Mouse (Mus musculus) cerebellum, postnatal 36 days (tissue): ENCODE measurements around the gene Cdk5r2.

ENCODE experiments used
- DNase-seq, 2 experiments: peaks; one replicate each; pipeline ENCODE4 v3.0.0; 2021 to 2022; ENCODE audit warnings: mixed read lengths in 2 of 2

Gene Cdk5r2

GRCm38 (mm10) chr1:74893134-74893855 is 38.6 kb downstream of the Cdk5r2 start, which contains the start of gene Cryba2:
TSS of gene Cryba2 (minus strand) at chr1:74893143.
- peak; percentile 71 to 74 for DNase-seq

GRCm38 (mm10) chr1:74894966-74895365 is 40.2 kb downstream of the Cdk5r2 start:
- DNase-seq, result peak; percentile 71 to 75

DNA sequence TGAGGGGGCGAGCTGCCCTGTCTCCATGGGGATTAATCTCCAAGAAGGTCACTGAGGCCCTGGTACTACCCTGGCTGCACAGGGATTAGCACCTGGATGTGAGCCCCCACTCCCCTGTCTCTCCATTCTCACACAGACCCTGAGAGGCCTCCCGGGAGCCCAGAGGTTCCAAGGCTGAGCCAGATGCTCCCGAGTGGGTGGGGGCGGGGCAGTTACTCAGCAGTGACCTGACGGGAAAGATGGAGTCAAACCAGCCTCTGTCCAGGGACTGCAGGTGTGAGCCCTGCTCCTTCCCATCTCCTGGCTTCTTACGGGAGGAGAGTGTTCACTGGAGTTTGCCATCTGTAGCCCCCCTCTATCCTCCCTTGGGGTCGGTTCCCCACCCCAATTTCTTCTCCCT is 43.2 kb downstream of the Cdk5r2 start:
- no peak for DNase-seq

DNA sequence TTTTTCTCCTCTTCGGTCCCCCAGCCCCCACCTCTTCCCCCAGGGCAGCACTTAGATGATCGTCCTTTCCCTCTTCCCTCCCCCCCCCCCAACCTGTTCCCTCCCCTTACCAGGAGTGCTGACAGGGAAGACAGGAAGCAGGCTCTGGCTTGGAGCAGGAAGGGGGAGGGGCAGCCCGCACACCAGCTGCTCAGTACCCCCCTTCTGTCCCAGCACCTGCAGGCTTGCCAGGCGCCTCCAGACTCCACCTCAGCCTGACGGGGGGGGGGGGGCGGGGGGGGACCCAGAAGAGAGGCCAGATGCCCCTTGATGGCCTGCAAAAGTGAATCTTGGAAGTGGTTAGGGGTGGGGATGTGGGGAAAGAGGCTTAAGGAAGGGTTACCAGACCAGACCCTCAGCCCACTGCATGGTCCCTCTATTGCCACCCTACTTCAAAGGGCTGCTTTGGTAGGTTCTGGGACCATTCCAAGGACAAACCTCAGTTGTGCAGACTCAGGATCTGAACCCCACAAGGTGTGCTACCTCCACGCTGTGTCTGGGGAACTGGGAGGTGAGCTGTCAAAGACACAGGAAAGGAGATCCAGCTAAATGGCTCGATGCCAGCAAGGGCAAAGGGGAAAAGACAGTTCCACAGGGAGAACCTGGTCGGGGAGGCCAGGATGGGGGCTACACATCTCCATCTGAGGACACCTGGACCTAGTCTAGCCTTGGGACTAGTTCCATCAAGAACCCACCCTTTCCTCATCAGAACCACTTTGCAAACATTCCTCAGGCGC is 44.1 kb downstream of the Cdk5r2 start:
- no peak for DNase-seq

- no peak for DNase-seq
These were observed 45.9 kb downstream of the Cdk5r2 start for GRCm38 (mm10) chr1:74900341-74901285.

- peak; percentile 69 to 72 for DNase-seq
These were observed 47.0 kb downstream of the Cdk5r2 start for GRCm38 (mm10) chr1:74901686-74902085.

- no peak for DNase-seq
These were observed 47.5 kb downstream of the Cdk5r2 start for GRCm38 (mm10) chr1:74902191-74902590.
